ENCODE assay signal across 13 mouse cellular contexts in genomic region chr4:13409365-13410115, GRCm38 (mm10).
DNase-seq lines count a peak whose midpoint lies in the region; ATAC-seq lines count a peak whose summit lies in the region.
"Had no signal": no experiment of that assay in that cellular context is flagged by ENCODE, and none has a peak within 500 bp of the region (broad histone marks: within the 10 kb centered on the region; RNA-seq: fewer than 3 reads in every experiment).

No protein-coding gene starts in this region.

- WGBS in midbrain, embryonic 11.5 days = 78% methylated on average over 5 of the region's 5 CpGs
- WGBS in midbrain, embryonic 10.5 days = 76% methylated on average over 5 of the region's 5 CpGs
- 50% methylated on average over 5 of the region's 5 CpGs for WGBS in hindbrain, embryonic 12.5 days
- whole genome bisulfite sequencing in midbrain, embryonic 12.5 days = 49% methylated on average over 5 of the region's 5 CpGs
- 74% methylated on average over 5 of the region's 5 CpGs for WGBS in intestine, embryonic 16.5 days

- DNase-seq in midbrain, embryonic 11.5 days (ENCODE audit: low spot score, missing footprints) = no peak
- no peak for DNase-seq in midbrain, embryonic 10.5 days (ENCODE audit: low spot score)
- DNase-seq in retina, embryonic 14.5 days (ENCODE audit: low spot score) = peak; percentile 38
- no peak for DNase-seq in layer of hippocampus, adult 11-12 months (ENCODE audit: low spot score)
- no peak for DNase-seq in right cerebral cortex, postnatal 14 days
- DNase-seq: cerebellum, adult 9-10 months; gastrocnemius, adult 2 months had no signal

- no peak overlapping the region for H3K4me3 ChIP-seq in midbrain, embryonic 11.5 days (ENCODE audit: low read depth, low read length)
- no peak overlapping the region for H3K4me3 ChIP-seq in midbrain, embryonic 10.5 days
- no peak overlapping the region for H3K4me3 ChIP-seq in hindbrain, embryonic 12.5 days
- no peak overlapping the region for H3K4me3 ChIP-seq in midbrain, embryonic 12.5 days
- no peak overlapping the region for H3K4me3 ChIP-seq in intestine, embryonic 16.5 days (ENCODE audit: low read length)
- H3K4me3 ChIP-seq: gastrocnemius, adult 2 months; heart, embryonic 10.5 days; limb, embryonic 15.5 days; lung, embryonic 15.5 days had no signal

- peak; percentile 48; the same call in 1 of the 2 replicates for ATAC-seq in midbrain, embryonic 11.5 days (ENCODE audit: low FRiP score)
- ATAC-seq in hindbrain, embryonic 12.5 days (ENCODE audit: low FRiP score) = peak; percentile 80
- ATAC-seq in midbrain, embryonic 12.5 days (ENCODE audit: low FRiP score, low read depth) = 0 out of 2 replicates have a peak, but pooled peaks have one; percentile 19
- no peak for ATAC-seq in intestine, embryonic 16.5 days

- no peak overlapping the region for H3K27ac ChIP-seq in midbrain, embryonic 11.5 days (ENCODE audit: low read depth, low read length)
- H3K27ac ChIP-seq in midbrain, embryonic 10.5 days (replicated peaks) = no peak overlapping the region
- peak overlapping the region; percentile 77 for H3K27ac ChIP-seq in hindbrain, embryonic 12.5 days
- peak overlapping the region; percentile 61 for H3K27ac ChIP-seq in midbrain, embryonic 12.5 days (replicated peaks)
- no peak overlapping the region for H3K27ac ChIP-seq in intestine, embryonic 16.5 days (ENCODE audit: low read length)
- H3K27ac ChIP-seq: gastrocnemius, adult 2 months; heart, embryonic 10.5 days; limb, embryonic 15.5 days; lung, embryonic 15.5 days had no signal

- H3K4me2 ChIP-seq in midbrain, embryonic 11.5 days = no peak overlapping the region
- no peak overlapping the region for H3K4me2 ChIP-seq in hindbrain, embryonic 12.5 days (replicated peaks)
- no peak overlapping the region for H3K4me2 ChIP-seq in midbrain, embryonic 12.5 days (replicated peaks)
- H3K4me2 ChIP-seq in intestine, embryonic 16.5 days (ENCODE audit: low read depth, low read length) = no peak overlapping the region
- H3K4me2 ChIP-seq: limb, embryonic 15.5 days; lung, embryonic 15.5 days had no signal

- no peaks in the 10 kb centered on the region for H3K36me3 ChIP-seq in midbrain, embryonic 11.5 days (ENCODE audit: control insufficient read depth, insufficient read depth, low read length)
- no peaks in the 10 kb centered on the region for H3K36me3 ChIP-seq in midbrain, embryonic 10.5 days
- H3K36me3 ChIP-seq in hindbrain, embryonic 12.5 days = no peaks in the 10 kb centered on the region
- no peaks in the 10 kb centered on the region for H3K36me3 ChIP-seq in midbrain, embryonic 12.5 days
- H3K36me3 ChIP-seq in intestine, embryonic 16.5 days (ENCODE audit: control insufficient read depth, insufficient read depth, low read length) = no peaks in the 10 kb centered on the region
- H3K36me3 ChIP-seq: heart, embryonic 10.5 days; limb, embryonic 15.5 days; lung, embryonic 15.5 days had no signal

- no peaks in the 10 kb centered on the region for H3K9me3 ChIP-seq in midbrain, embryonic 11.5 days (ENCODE audit: control insufficient read depth, low read length)
- no peaks in the 10 kb centered on the region for H3K9me3 ChIP-seq in midbrain, embryonic 10.5 days (replicated peaks)
- no peaks in the 10 kb centered on the region for H3K9me3 ChIP-seq in hindbrain, embryonic 12.5 days (replicated peaks)
- H3K9me3 ChIP-seq in midbrain, embryonic 12.5 days = no peaks in the 10 kb centered on the region
- no peaks in the 10 kb centered on the region for H3K9me3 ChIP-seq in intestine, embryonic 16.5 days (ENCODE audit: control insufficient read depth, low read length)
- H3K9me3 ChIP-seq: heart, embryonic 10.5 days; limb, embryonic 15.5 days; lung, embryonic 15.5 days had no signal

- no peak overlapping the region for H3K9ac ChIP-seq in midbrain, embryonic 11.5 days (ENCODE audit: low read length)
- H3K9ac ChIP-seq in hindbrain, embryonic 12.5 days = no peak overlapping the region
- H3K9ac ChIP-seq in midbrain, embryonic 12.5 days (replicated peaks) = no peak overlapping the region
- no peak overlapping the region for H3K9ac ChIP-seq in intestine, embryonic 16.5 days (ENCODE audit: low read depth, low read length)
- H3K9ac ChIP-seq: limb, embryonic 15.5 days; lung, embryonic 15.5 days had no signal

- no peaks in the 10 kb centered on the region; the same call in 1 of the 2 replicates for H3K4me1 ChIP-seq in midbrain, embryonic 11.5 days (ENCODE audit: control insufficient read depth, insufficient read depth, low read length)
- H3K4me1 ChIP-seq in midbrain, embryonic 10.5 days = peaks cover 17% of the 10 kb centered on the region
- H3K4me1 ChIP-seq in hindbrain, embryonic 12.5 days = peaks cover 15% of the 10 kb centered on the region; the same call in 1 of the 2 replicates
- peaks cover 14% of the 10 kb centered on the region for H3K4me1 ChIP-seq in midbrain, embryonic 12.5 days
- no peaks in the 10 kb centered on the region for H3K4me1 ChIP-seq in intestine, embryonic 16.5 days (ENCODE audit: control insufficient read depth, insufficient read depth, low read length)
- H3K4me1 ChIP-seq: heart, embryonic 10.5 days; lung, embryonic 15.5 days had no signal

- H3K27me3 ChIP-seq in midbrain, embryonic 11.5 days (ENCODE audit: control insufficient read depth, insufficient read depth, low read length) = no peaks in the 10 kb centered on the region
- H3K27me3 ChIP-seq in midbrain, embryonic 10.5 days (ENCODE audit: low read depth, poor library complexity, severe bottlenecking) = no peaks in the 10 kb centered on the region
- no peaks in the 10 kb centered on the region for H3K27me3 ChIP-seq in hindbrain, embryonic 12.5 days
- H3K27me3 ChIP-seq in midbrain, embryonic 12.5 days = no peaks in the 10 kb centered on the region
- H3K27me3 ChIP-seq in intestine, embryonic 16.5 days (replicated peaks; ENCODE audit: control insufficient read depth, insufficient read depth, low read length) = no peaks in the 10 kb centered on the region
- H3K27me3 ChIP-seq: limb, embryonic 15.5 days; lung, embryonic 15.5 days had no signal

Comparison
In these comparisons a context has a peak if more than half of its experiments do, and no peak if none do; other contexts are left out.
1. H3K27ac ChIP-seq: peak in hindbrain, embryonic 12.5 days (single experiment) and midbrain, embryonic 12.5 days (single experiment); none in midbrain, embryonic 11.5 days (single experiment), midbrain, embryonic 10.5 days (single experiment) and intestine, embryonic 16.5 days (single experiment).